10 mouse cellular contexts compared by ENCODE assay signal in the genomic region with DNA sequence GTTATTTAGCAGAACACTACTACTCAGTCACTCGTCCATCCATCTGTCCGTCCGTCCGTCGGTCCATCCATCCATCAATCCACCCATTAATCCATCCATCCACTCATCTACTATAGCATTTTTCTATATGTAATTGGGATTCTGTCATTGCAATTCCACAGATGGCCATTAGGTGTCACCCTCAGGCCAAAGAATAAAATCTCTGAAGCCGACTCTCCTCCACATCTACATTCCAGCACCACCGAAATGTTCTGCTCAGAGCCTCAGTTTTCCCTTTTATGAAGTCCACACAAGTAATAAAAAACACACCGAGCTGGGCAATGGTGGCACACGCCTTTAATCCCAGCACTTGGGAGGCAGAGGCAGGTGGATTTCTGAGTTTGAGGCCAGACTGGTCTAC. TPM values are rescaled to one million over a fixed set of nuclear protein-coding genes. Genes with fewer than 3 reads are reported as not detected.
DNase-seq lines count a peak whose midpoint lies in the region; ATAC-seq and TF ChIP-seq lines count a peak whose summit lies in the region.
"Had no signal": no experiment of that assay in that cellular context is flagged by ENCODE, and none has a peak within 500 bp of the region (broad histone marks: within the 10 kb centered on the region; RNA-seq: fewer than 3 reads in every experiment).

No protein-coding gene starts in this region.

- H3K36me3 ChIP-seq in heart, embryonic 10.5 days, result no peaks in the 10 kb centered on the region
- no peaks in the 10 kb centered on the region for H3K36me3 ChIP-seq in thymus, adult 2 months (ENCODE audit: control insufficient read depth, insufficient read depth, low read length)
- H3K36me3 ChIP-seq in kidney, postnatal 0 days (ENCODE audit: insufficient read depth, low read length), result no peaks in the 10 kb centered on the region
- H3K36me3 ChIP-seq: limb, embryonic 12.5 days; stomach, embryonic 15.5 days had no signal

- no peak for TF ChIP-seq POLR2A in thymus, adult 2 months (IDR thresholded peaks at IDR 0.05; ENCODE audit: control insufficient read depth, extremely low read depth, insufficient read depth, low read length, poor library complexity)

- H3K4me2 ChIP-seq in kidney, postnatal 0 days (ENCODE audit: low read length), result no peak overlapping the region
- H3K4me2 ChIP-seq: limb, embryonic 12.5 days; stomach, embryonic 15.5 days had no signal

- no peaks in the 10 kb centered on the region for H3K9me3 ChIP-seq in heart, embryonic 10.5 days
- H3K9me3 ChIP-seq in kidney, postnatal 0 days (replicated peaks; ENCODE audit: low read length), result no peaks in the 10 kb centered on the region
- H3K9me3 ChIP-seq: limb, embryonic 12.5 days; stomach, embryonic 15.5 days had no signal

- peaks cover 42% of the 10 kb centered on the region for H3K27me3 ChIP-seq in heart, embryonic 10.5 days (ENCODE audit: insufficient read depth, poor library complexity, severe bottlenecking)
- no peaks in the 10 kb centered on the region for H3K27me3 ChIP-seq in thymus, adult 2 months (ENCODE audit: control insufficient read depth, insufficient read depth, low read length)
- H3K27me3 ChIP-seq in kidney, postnatal 0 days (ENCODE audit: insufficient read depth, low read length), result 0 out of 2 replicates have a peak, but pooled peaks cover 21% of the 10 kb centered on the region

- H3K4me3 ChIP-seq in heart, embryonic 10.5 days, result no peak overlapping the region
- H3K4me3 ChIP-seq in thymus, adult 2 months (ENCODE audit: control insufficient read depth, insufficient read depth, low read length), result no peak overlapping the region
- H3K4me3 ChIP-seq in kidney, postnatal 0 days (replicated peaks; ENCODE audit: low read depth, low read length), result no peak overlapping the region
- H3K4me3 ChIP-seq: limb, embryonic 12.5 days; stomach, embryonic 15.5 days had no signal

- TF ChIP-seq CTCF in thymus, adult 2 months (IDR thresholded peaks at IDR 0.05; ENCODE audit: borderline replicate concordance, control insufficient read depth, extremely low read depth, insufficient read depth, low read length, poor library complexity), result no peak
- peak; percentile 88 for TF ChIP-seq CTCF in kidney, postnatal 0 days (IDR thresholded peaks at IDR 0.05; ENCODE audit: low read depth)

- H3K9ac ChIP-seq in kidney, postnatal 0 days (ENCODE audit: low read depth, low read length), result no peak overlapping the region
- H3K9ac ChIP-seq: limb, embryonic 12.5 days; stomach, embryonic 15.5 days had no signal

- WGBS in heart, embryonic 10.5 days, result 3% methylated on average over 9 of the region's 9 CpGs
- WGBS in thymus, adult 2 months, result 2% methylated on average over 9 of the region's 9 CpGs
- WGBS in kidney, postnatal 0 days, result under 1% methylated on average over 9 of the region's 9 CpGs

- peaks cover 69% of the 10 kb centered on the region for H3K4me1 ChIP-seq in heart, embryonic 10.5 days
- H3K4me1 ChIP-seq in thymus, adult 2 months (replicated peaks; ENCODE audit: control insufficient read depth, insufficient read depth, low read length), result peaks cover 16% of the 10 kb centered on the region
- no peaks in the 10 kb centered on the region for H3K4me1 ChIP-seq in kidney, postnatal 0 days (replicated peaks; ENCODE audit: insufficient read depth, low read length)

- no peak overlapping the region for H3K27ac ChIP-seq in heart, embryonic 10.5 days
- H3K27ac ChIP-seq in thymus, adult 2 months (ENCODE audit: control insufficient read depth, insufficient read depth, low read length), result no peak overlapping the region
- no peak overlapping the region for H3K27ac ChIP-seq in kidney, postnatal 0 days
- H3K27ac ChIP-seq: limb, embryonic 12.5 days; stomach, embryonic 15.5 days had no signal

- DNase-seq in heart, adult 11 months, result peak; percentile 89
- no peak for DNase-seq in heart, embryonic 10.5 days (ENCODE audit: low spot score)
- peak; percentile 73 for DNase-seq in thymus, adult 2 months
- DNase-seq in thymus, postnatal 36 days, result no peak
- DNase-seq in cerebellum, postnatal 36 days, result peak; percentile 62 to 84
- peak; percentile 84 for DNase-seq in kidney, postnatal 0 days (ENCODE audit: low spot score)
- peak; percentile 60 to 73 for DNase-seq in natural killer cell, adult 2 months (ENCODE audit: low spot score in 2 of 2)

- ATAC-seq in kidney, postnatal 0 days (replicated peaks; ENCODE audit: low FRiP score, low read depth), result no peak
- ATAC-seq in frontal cortex, adult (ENCODE audit: low TSS enrichment), result no peak

RNA-seq across cellular contexts. Expression of a gene that starts 3.6 kb away (rescaled TPM):
- polyA plus RNA-seq in heart, embryonic 10.5 days (2016; fragmentation: Nextera tagmentation; extraction: Ambion mirVana), result 2.7 and 3.8 TPM in 2 replicates
- 0.12 TPM in 1 of 2 replicates, not detected in the other for polyA plus RNA-seq in thymus, adult 2 months (2012; rRNA removed)
- polyA plus RNA-seq in kidney, postnatal 0 days (2015; fragmentation: Nextera tagmentation; extraction: Ambion mirVana), result not detected in 2 replicates
- polyA plus RNA-seq: limb, embryonic 12.5 days had no signal

RNA-seq across cellular contexts. Expression of a gene that starts 14.6 kb away (rescaled TPM):
- polyA plus RNA-seq in heart, embryonic 10.5 days (2016; fragmentation: Nextera tagmentation; extraction: Ambion mirVana), result not detected in 2 replicates
- not detected in 2 replicates for polyA plus RNA-seq in thymus, adult 2 months (2012; rRNA removed)
- not detected in 2 replicates for polyA plus RNA-seq in kidney, postnatal 0 days (2015; fragmentation: Nextera tagmentation; extraction: Ambion mirVana)
- polyA plus RNA-seq: limb, embryonic 12.5 days; stomach, embryonic 15.5 days had no signal

RNA-seq across cellular contexts. Expression of a gene that starts 15.4 kb away (rescaled TPM):
- 56.3 and 78.7 TPM in 2 replicates for polyA plus RNA-seq in heart, embryonic 10.5 days (2016; fragmentation: Nextera tagmentation; extraction: Ambion mirVana)
- 95.9 and 103 TPM in 2 replicates for polyA plus RNA-seq in thymus, adult 2 months (2012; rRNA removed)
- 42.8 and 43.3 TPM in 2 replicates for polyA plus RNA-seq in kidney, postnatal 0 days (2015; fragmentation: Nextera tagmentation; extraction: Ambion mirVana)

RNA-seq across cellular contexts. Expression of a gene that starts 21.8 kb away (rescaled TPM):
- 447 and 460 TPM in 2 replicates for polyA plus RNA-seq in heart, embryonic 10.5 days (2016; fragmentation: Nextera tagmentation; extraction: Ambion mirVana)
- polyA plus RNA-seq in thymus, adult 2 months (2012; rRNA removed), result 2,100 and 2,369 TPM in 2 replicates
- 560 and 590 TPM in 2 replicates for polyA plus RNA-seq in kidney, postnatal 0 days (2015; fragmentation: Nextera tagmentation; extraction: Ambion mirVana)

RNA-seq across cellular contexts. Expression of a gene that starts 30.5 kb away (rescaled TPM):
- polyA plus RNA-seq in heart, embryonic 10.5 days (2016; fragmentation: Nextera tagmentation; extraction: Ambion mirVana), result 53.5 and 62.2 TPM in 2 replicates
- polyA plus RNA-seq in thymus, adult 2 months (2012; rRNA removed), result 67.6 and 72.9 TPM in 2 replicates
- polyA plus RNA-seq in kidney, postnatal 0 days (2015; fragmentation: Nextera tagmentation; extraction: Ambion mirVana), result 28.4 and 32.0 TPM in 2 replicates

Comparison
In these comparisons a context has a peak if more than half of its experiments do, and no peak if none do; other contexts are left out.
1. DNase-seq: peak in heart, adult 11 months (single experiment), thymus, adult 2 months (single experiment), cerebellum, postnatal 36 days (2 of 2), kidney, postnatal 0 days (single experiment) and natural killer cell, adult 2 months (2 of 2); none in heart, embryonic 10.5 days (single experiment) and thymus, postnatal 36 days (0 of 2).